Mouse (Mus musculus): ENCODE data around the gene Pnp. TPM values are rescaled to one million over a fixed set of nuclear protein-coding genes. Genes with fewer than 3 reads are reported as not detected.

Pnp gene
- total and polyA plus RNA-seq, 3 experiments, result 80.0 to 118 (median 99.3) TPM

DNA sequence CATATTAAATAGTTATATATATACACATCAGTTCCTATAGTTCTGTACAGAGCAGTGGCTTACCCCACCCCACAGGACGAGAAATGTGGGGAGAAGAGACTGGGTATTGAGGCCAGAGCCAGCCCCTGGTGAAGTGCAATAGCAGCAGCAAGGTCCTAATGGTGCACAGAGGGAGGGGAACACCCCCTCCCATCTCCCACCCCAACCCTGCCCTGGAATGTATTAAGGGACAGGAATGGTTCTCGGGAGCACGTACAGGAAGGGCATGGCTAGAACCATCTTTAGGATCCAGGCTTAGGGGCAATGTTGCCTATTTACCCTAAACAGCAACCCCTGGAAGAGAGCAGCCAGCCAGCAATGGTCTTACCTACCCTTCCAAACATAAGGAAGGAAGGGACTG is 3.5 kb upstream of the Pnp start:
- Histone ChIP-seq H3K9ac (ENCODE audit: insufficient read depth, low read depth) (no peak overlapping the region), H3K4me1 (ENCODE audit: control insufficient read depth in 1 of 2, insufficient read depth in 2 of 2) (peaks cover 0 to 55% of the 10 kb centered on the region in 2 experiments; a peak in 2 of 4 replicates), H3K9me3 (replicated peaks; ENCODE audit: low read length) (no peaks in the 10 kb centered on the region), H3K79me2 (replicated peaks; ENCODE audit: control insufficient read depth, extremely low read depth, insufficient read depth, poor library complexity, severe bottlenecking) (peaks cover 19% of the 10 kb centered on the region), H3K4me2 (ENCODE audit: insufficient read depth, low read depth, poor library complexity, severe bottlenecking) (no peak overlapping the region), H3K36me3 (replicated peaks in 1 of 2; ENCODE audit: control insufficient read depth in 1 of 2, insufficient read depth in 1 of 2, low read length in 1 of 2) (peaks cover 27 to 40% of the 10 kb centered on the region in 2 experiments), H3K27me3 (replicated peaks) (no peaks in the 10 kb centered on the region), H3K27ac (ENCODE audit: insufficient read depth, low read depth) (no peak overlapping the region), H3K4me3 (replicated peaks in 1 of 3; ENCODE audit: low read depth in 2 of 3, low read length in 2 of 3, poor library complexity in 1 of 3) (no peak overlapping the region)
- dilution Hi-C loops (cut with MboI; ENCODE audit: extremely low pct_ligation_motif_present, extremely low pct_unique_long_range_greater_than_20kb, low sequenced_read_pairs), result no loop called here
- in situ Hi-C loops (cut with MboI; ENCODE audit: low pct_ligation_motif_present, low pct_unique_long_range_greater_than_20kb, low sequenced_read_pairs), result no loop called here
- no peak for DNase-seq (ENCODE audit: extremely low read depth)
- no peak for TF ChIP-seq CTCF (conservative IDR thresholded peaks at IDR 0.05 in 1 of 2, IDR thresholded peaks at IDR 0.05 in 1 of 2; ENCODE audit: low read depth in 2 of 2, low read length in 2 of 2)
- TF ChIP-seq POLR2AphosphoS2 (IDR thresholded peaks at IDR 0.05; ENCODE audit: low read depth, low read length), result no peak; the same call in 1 of the 2 replicates
- TF ChIP-seq NRF1 (IDR thresholded peaks at IDR 0.05; ENCODE audit: low read depth, low read length), result no peak
- TF ChIP-seq PAX5 (IDR thresholded peaks at IDR 0.05; ENCODE audit: low read length), result no peak
- TF ChIP-seq ETS1 (conservative IDR thresholded peaks at IDR 0.05; ENCODE audit: low read depth, low read length), result no peak
- no peak for TF ChIP-seq ZNF384 (IDR thresholded peaks at IDR 0.05; ENCODE audit: low read depth, low read length)
- TF ChIP-seq JUN (IDR thresholded peaks at IDR 0.05; ENCODE audit: insufficient read depth, low read depth, low read length), result no peak
- TF ChIP-seq MYC (IDR thresholded peaks at IDR 0.05; ENCODE audit: low read depth, low read length), result no peak
- no peak for TF ChIP-seq GABPA (IDR thresholded peaks at IDR 0.05; ENCODE audit: insufficient replicate concordance, low read depth, low read length)
- no peak for TF ChIP-seq SMC3 (IDR thresholded peaks at IDR 0.05; ENCODE audit: low read depth, low read length)
- no peak for TF ChIP-seq ELF1 (IDR thresholded peaks at IDR 0.05; ENCODE audit: low read depth, low read length)
- no peak for TF ChIP-seq TBP (conservative IDR thresholded peaks at IDR 0.05; ENCODE audit: low read depth, low read length)
- TF ChIP-seq EP300 (IDR thresholded peaks at IDR 0.05; ENCODE audit: low read length), result no peak

GRCm38 (mm10) chr14:50929951-50930350 is 931 bp upstream of the Pnp start:
- no peaks in the 10 kb centered on the region for H3K9me3 ChIP-seq (replicated peaks; ENCODE audit: low read length)
- peaks cover 35 to 55% of the 10 kb centered on the region in 2 experiments for H3K36me3 ChIP-seq (replicated peaks in 1 of 2; ENCODE audit: control insufficient read depth in 1 of 2, insufficient read depth in 1 of 2, low read length in 1 of 2)
- DNase-seq (ENCODE audit: extremely low read depth), result peak; percentile 76
- peak overlapping the region; percentile 90 for H3K9ac ChIP-seq (ENCODE audit: insufficient read depth, low read depth)
- in situ Hi-C loops (cut with MboI; ENCODE audit: low pct_ligation_motif_present, low pct_unique_long_range_greater_than_20kb, low sequenced_read_pairs), result loop anchor here (5.0 to 10.0 kb wide), 2 partner anchors 123 to 135 kb away; partner anchors contain the start of genes Ccnb1ip1 and Parp2
- peak overlapping the region; percentile 86 to 94 (median 90) for H3K4me3 ChIP-seq (replicated peaks in 1 of 3; ENCODE audit: low read depth in 2 of 3, low read length in 2 of 3, poor library complexity in 1 of 3)
- peaks cover 0 to 51% of the 10 kb centered on the region in 2 experiments; a peak in 2 of 4 replicates for H3K4me1 ChIP-seq (ENCODE audit: control insufficient read depth in 1 of 2, insufficient read depth in 2 of 2)
- no peaks in the 10 kb centered on the region for H3K27me3 ChIP-seq (replicated peaks)
- H3K27ac ChIP-seq (ENCODE audit: insufficient read depth, low read depth), result peak overlapping the region; percentile 90
- dilution Hi-C loops (cut with MboI; ENCODE audit: extremely low pct_ligation_motif_present, extremely low pct_unique_long_range_greater_than_20kb, low sequenced_read_pairs), result no loop called here
- peak overlapping the region; percentile 64 for H3K4me2 ChIP-seq (ENCODE audit: insufficient read depth, low read depth, poor library complexity, severe bottlenecking)
- peaks cover 19% of the 10 kb centered on the region for H3K79me2 ChIP-seq (replicated peaks; ENCODE audit: control insufficient read depth, extremely low read depth, insufficient read depth, poor library complexity, severe bottlenecking)
- TF ChIP-seq MAZ (IDR thresholded peaks at IDR 0.05; ENCODE audit: low read depth, low read length), result peak; percentile 63; the same call in 1 of the 2 replicates
- TF ChIP-seq MYC (IDR thresholded peaks at IDR 0.05; ENCODE audit: low read depth, low read length), result peak; percentile 57; the same call in 1 of the 2 replicates
- no peak for TF ChIP-seq GABPA (IDR thresholded peaks at IDR 0.05; ENCODE audit: insufficient replicate concordance, low read depth, low read length)
- TF ChIP-seq USF2 (conservative IDR thresholded peaks at IDR 0.05; ENCODE audit: low read depth, low read length), result no peak
- peak; percentile 45; the same call in 1 of the 2 replicates for TF ChIP-seq NRF1 (IDR thresholded peaks at IDR 0.05; ENCODE audit: low read depth, low read length)
- TF ChIP-seq CHD1 (IDR thresholded peaks at IDR 0.05; ENCODE audit: low read depth, low read length), result no peak
- TF ChIP-seq ZKSCAN1 (IDR thresholded peaks at IDR 0.05; ENCODE audit: borderline replicate concordance, low read depth, low read length), result no peak
- 0 out of 2 replicates have a peak, but pooled peaks have one; percentile 42 for TF ChIP-seq CHD2 (IDR thresholded peaks at IDR 0.05; ENCODE audit: low read length)
- TF ChIP-seq NELFE (IDR thresholded peaks at IDR 0.05; ENCODE audit: low read depth, low read length), result peak; percentile 24; the same call in 1 of the 2 replicates
- no peak for TF ChIP-seq ZC3H11A (IDR thresholded peaks at IDR 0.05; ENCODE audit: low read depth, low read length)
- no peak for TF ChIP-seq PAX5 (IDR thresholded peaks at IDR 0.05; ENCODE audit: low read length)
- TF ChIP-seq E2F4 (IDR thresholded peaks at IDR 0.05; ENCODE audit: insufficient replicate concordance, low read depth, low read length), result no peak
- TF ChIP-seq MXI1 (IDR thresholded peaks at IDR 0.05; ENCODE audit: low read depth, low read length), result peak; percentile 64; the same call in 1 of the 2 replicates
- TF ChIP-seq TCF12 (IDR thresholded peaks at IDR 0.05; ENCODE audit: low read depth, low read length), result peak; percentile 67
- peak; percentile 93 for TF ChIP-seq SIN3A (IDR thresholded peaks at IDR 0.05; ENCODE audit: low read length)
- no peak for TF ChIP-seq UBTF (IDR thresholded peaks at IDR 0.05; ENCODE audit: low read depth, low read length)
- TF ChIP-seq ETS1 (conservative IDR thresholded peaks at IDR 0.05; ENCODE audit: low read depth, low read length), result peak; percentile 59
- peak; percentile 92 for TF ChIP-seq EP300 (IDR thresholded peaks at IDR 0.05; ENCODE audit: low read length)
- TF ChIP-seq ZNF384 (IDR thresholded peaks at IDR 0.05; ENCODE audit: low read depth, low read length), result no peak
- 0 out of 2 replicates have a peak, but pooled peaks have one; percentile 40 for TF ChIP-seq KAT2A (IDR thresholded peaks at IDR 0.05; ENCODE audit: insufficient replicate concordance, low read length)
- no peak for TF ChIP-seq CTCF (conservative IDR thresholded peaks at IDR 0.05 in 1 of 2, IDR thresholded peaks at IDR 0.05 in 1 of 2; ENCODE audit: low read depth in 2 of 2, low read length in 2 of 2)
- TF ChIP-seq HCFC1 (IDR thresholded peaks at IDR 0.05; ENCODE audit: low read depth, low read length), result peak; percentile 50; the same call in 1 of the 2 replicates
- 0 out of 2 replicates have a peak, but pooled peaks have one; percentile 32 for TF ChIP-seq TBP (conservative IDR thresholded peaks at IDR 0.05; ENCODE audit: low read depth, low read length)
- no peak for TF ChIP-seq RCOR1 (conservative IDR thresholded peaks at IDR 0.05; ENCODE audit: low read depth, low read length)
- no peak for TF ChIP-seq USF1 (IDR thresholded peaks at IDR 0.05; ENCODE audit: low read depth, low read length)
- no peak for TF ChIP-seq RAD21 (IDR thresholded peaks at IDR 0.05; ENCODE audit: low read depth, low read length)
